Mouse (Mus musculus) layer of hippocampus, adult 9-10 months (tissue): ENCODE measurements at regions not wholly inside any gene's neighbourhood (a gene's known extent, or its start where the extent isn't known, plus 50 kb on each side); places are given as distances from the start of the nearest gene placed in this dataset.
"Not testable (repeated sequence)": the region's sequence is repeated elsewhere in the genome, so short reads cannot be mapped to it uniquely, and the experiment has no call there.

Experiments used
- DNase-seq: peaks from one replicate; pipeline ENCODE4 v3.0.0; 2022; ENCODE audit warnings: low spot score

DNA sequence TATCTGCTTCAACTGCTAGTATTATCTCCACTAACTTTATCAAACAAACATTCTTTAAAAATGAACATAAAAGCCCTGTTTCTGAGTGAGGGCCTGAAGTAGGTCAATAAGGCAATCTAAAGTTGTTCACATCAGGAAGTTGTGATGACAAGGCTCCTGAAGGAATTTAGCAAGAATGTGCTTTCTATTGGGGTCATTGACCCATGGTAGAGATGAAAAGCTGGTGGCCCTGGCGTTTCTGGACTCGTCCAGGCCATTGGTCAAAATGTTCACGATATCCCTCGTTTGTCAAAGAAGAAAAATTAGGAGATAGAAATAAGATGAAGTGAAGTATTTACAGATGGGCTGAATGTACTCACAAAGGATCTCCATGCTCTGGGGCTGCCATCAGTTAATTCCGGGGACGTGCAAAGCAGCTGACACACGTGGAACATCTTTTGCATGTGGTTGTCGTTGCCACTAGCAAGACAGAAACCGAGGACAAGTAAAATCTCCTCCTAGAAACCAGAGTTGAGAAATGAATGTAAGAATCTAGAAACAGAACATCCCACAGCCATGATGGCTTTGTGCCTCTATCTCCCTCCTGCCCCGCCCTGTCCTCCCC, 134.1 kb downstream of the Snx18 start:
- no peak for DNase-seq

GRCm38 (mm10) chr13:113482911-113483310, 135.5 kb downstream of the Snx18 start:
- DNase-seq, result no peak

- DNase-seq, result no peak
Observed at GRCm38 (mm10) chr13:113477901-113478510, 140.4 kb downstream of the Snx18 start.

- no peak for DNase-seq
Observed at GRCm38 (mm10) chr13:113470822-113471557, 147.4 kb downstream of the Snx18 start.

DNA sequence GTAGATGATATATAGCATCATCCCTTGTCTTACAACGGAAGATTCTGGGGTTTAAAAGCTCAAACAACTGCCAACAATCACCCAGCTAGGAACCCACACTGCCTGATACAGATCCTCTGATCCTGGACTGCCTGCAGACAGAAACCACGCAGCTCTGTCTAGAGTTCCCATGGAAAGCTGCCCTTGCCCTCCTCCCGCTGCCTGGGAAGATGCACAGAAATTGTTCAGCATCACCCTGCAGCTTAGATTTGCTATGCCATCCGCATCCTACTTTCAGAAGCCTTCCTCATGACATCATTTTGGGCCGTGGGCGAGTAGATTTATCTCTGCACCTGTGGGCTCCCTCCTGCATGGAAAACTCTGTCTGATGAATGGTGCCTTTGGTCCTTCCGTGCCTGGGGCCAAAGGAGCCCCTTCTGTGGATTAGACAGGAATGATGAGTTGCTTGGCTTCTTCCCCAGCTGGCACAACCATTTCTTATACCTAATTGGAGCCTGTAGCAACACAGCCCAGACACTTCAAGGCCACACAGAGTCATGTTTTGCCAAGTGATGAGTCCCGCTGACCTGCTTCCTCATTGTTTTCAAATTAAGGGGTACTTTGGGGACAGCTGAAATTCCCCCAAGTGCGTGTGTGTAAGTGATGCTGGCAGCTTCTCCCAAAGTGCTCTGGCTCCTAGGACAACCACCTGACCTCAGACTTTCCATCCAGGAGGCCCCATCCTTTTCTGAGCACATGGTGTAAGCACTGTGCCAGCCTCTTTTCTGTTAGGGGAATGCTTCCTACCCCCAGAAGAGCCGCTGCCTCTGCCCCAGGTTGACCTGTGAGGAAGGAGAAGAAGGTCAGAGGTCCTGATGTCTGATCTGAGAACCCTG, 153.9 kb downstream of the Snx18 start:
- no peak for DNase-seq

DNA sequence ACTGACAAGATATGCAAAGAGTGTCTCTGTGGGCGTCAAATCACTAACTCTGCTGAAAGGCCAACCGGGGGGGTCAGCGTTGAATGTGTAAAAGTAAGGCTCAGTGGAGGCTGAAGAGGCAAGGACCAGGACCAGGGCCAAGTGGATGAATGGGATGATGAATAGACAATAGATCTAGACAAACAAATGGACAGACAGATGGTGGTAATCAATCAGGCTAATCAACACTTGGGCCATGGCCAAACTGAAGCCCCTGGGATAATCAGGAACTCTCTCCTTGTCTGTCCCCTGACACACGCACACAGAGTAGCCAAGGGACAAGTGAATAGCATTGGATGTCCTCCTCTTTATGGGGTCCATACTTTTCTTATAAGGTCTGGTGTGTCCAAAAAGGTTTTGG, 154.9 kb downstream of the Snx18 start:
- DNase-seq, result no peak

DNA sequence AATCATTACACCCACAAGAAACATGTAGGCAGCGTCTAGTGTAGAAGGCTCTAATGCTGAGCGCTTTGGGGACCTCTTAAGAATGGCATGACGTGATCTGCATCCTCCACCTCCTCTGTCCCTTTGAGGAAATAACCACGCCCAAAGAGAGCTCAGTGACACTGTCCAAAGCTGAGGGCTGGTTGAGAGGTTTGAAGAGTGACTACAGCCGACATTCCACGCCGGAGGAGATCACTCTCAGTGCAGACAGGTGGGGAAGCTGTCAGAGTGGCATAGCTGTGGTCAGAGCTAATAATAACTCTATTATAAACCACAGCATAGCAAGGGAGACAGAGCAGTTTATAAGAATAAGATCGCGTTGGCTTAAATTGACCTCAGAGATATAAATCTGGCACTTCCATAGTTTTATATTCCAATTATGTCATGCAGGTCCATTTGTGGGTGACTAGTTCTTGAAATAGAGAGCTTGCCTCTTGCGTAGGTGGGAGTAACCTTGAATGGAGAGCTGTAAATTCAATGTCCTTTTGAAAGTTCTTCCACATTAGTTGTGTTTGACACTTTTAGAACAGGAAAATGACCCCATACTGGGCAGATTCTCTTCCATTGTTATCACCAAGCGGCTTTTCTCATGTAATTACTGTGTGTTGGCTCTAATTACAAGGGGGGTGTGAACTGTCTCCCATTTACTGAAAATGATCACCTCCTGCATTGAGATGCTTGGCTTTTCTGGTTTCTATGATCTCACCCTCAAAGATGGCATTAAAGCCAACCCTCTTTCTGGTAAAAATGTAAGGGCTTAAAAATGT, 161.7 kb downstream of the BC067074 start:
- DNase-seq, result no peak

DNA sequence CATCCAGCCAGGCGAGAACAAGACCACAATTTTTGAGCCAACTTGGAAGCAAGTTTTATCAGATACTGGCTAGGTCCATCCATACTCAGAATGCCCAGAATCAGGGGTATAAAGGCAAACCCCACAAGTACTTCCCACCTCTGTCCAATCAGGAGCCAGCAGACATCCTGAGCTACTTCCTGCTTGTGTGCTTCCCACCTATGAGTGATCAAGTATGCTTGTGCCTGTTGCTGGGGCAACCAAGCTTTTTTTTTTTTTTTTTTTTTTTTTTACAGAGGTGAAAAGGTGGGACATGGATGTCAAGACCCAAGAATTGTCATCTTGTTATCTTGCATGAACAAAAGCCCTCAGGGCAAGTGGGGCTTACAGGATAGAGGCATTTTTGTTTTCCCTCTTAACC, 155.4 kb downstream of the BC067074 start:
- no peak for DNase-seq

DNA sequence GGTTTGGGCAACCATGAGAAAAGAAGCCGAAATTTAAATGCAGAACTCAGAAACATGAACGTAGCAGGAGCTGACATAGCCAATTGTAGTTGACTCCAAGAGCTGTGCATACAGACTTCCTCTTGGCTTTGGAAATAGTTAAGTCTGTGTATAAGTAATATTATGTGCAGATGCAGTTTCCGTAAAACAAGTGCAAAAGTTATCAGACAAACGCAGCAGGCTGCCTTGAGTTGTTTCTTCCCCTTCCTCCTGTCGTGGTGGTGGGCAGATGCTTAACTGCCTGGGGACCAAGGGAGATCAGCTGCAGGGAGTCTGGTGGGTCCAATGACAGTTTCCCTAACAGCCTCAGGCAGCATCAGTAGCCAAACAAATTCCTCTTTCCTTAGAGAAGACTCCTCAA, 153.3 kb downstream of the BC067074 start:
- no peak for DNase-seq

DNA sequence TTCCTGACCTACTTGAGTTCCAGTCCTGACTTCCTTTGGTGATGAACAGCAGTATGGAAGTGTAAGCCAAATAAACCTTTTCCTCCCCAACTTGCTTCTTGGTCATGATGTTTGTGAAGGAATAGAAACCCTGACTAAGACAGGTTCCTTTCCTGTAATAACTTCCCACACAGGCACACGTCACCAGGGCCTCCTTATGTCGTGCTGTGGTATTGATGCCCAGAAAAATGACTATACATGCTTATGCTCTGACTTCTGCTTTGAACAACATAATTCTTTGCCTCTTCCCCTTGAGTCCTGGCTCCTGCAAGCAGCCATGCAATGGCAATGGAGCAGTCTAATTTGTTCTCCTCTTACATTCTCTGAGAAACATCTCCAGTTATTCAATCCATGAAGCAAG, 151.5 kb downstream of the BC067074 start:
- DNase-seq, result not testable (repeated sequence)

DNA sequence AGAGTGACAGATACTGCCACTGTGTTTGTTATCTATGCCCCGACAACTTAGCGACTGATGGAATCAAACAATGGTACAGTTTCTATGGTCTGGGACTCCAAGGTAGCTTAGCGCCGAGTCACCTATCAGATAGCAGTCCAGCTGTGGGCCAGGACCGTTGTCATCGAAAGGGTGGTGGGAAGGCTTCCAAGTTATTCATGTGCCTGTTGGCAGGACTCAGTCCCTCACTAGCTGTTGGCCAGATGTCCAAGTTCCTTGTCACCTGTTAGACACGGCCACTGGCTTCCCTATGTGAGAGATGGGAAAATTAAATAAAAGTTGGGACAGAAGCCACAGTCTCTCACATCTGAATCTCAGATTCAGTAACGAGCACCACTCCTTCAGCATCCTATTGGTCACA, 150.1 kb downstream of the BC067074 start:
- no peak for DNase-seq

DNA sequence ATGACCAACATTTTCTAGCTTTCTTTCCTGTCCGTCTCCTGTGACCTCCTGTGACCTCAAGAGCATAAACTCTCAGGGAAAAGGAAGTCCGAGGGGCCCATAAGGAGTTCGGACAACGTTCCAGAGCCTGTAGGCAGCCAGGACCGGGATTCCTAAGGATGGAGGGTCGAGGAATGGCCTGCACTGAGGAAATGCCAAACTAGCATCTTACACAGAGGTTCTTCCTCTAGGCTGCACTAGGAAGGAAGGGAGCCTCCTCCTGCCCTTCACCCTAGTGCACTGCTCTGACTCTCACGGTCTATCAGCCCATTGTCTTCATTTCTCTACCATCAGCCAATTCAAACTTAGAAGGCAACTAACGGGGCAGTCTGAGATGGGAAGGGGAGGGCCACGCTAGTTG, 149.2 kb downstream of the BC067074 start:
- no peak for DNase-seq

DNA sequence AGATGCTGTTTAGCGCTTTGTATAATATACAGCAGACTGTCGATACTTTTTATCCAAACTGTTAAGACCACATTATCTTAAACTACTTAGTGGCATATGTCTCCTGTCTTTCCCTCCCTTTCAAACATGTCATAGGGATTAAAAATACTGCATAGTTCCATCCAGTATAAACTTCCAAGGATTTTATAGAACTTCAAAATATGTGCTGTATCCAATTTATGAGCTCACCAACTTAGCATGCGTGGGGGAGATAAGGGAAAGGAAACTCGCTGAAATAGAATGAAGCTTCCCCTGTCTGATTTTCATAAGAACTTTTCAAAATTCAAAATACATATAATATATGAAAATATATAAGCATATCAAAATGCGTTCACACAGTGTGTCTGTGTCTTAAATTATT, 147.2 kb downstream of the BC067074 start:
- DNase-seq, result no peak

GRCm38 (mm10) chr13:113439516-113439915, 146.6 kb downstream of the BC067074 start:
- DNase-seq, result no peak

- no peak for DNase-seq
Observed at GRCm38 (mm10) chr13:113438872-113439271, 145.9 kb downstream of the BC067074 start.

DNA sequence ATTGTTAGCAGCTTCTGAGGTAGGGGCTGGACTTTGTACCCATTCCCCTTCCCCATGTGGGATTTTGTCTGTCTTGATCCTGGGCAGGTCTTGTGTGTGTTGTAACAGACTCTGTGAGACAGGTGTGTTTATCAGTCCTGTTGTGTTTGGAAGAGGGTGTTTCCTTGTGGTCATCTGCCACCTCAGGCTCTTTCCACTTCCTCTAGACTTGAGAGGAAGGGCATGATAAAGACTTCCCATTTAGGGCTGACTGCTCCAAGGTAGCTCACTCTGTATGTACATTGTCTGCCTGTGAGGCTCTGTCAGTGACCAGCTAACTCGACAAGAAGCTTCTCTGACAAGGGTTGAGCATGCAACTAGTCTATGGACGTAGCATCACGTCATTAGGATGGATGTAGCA, 143.3 kb downstream of the BC067074 start:
- DNase-seq, result no peak

DNA sequence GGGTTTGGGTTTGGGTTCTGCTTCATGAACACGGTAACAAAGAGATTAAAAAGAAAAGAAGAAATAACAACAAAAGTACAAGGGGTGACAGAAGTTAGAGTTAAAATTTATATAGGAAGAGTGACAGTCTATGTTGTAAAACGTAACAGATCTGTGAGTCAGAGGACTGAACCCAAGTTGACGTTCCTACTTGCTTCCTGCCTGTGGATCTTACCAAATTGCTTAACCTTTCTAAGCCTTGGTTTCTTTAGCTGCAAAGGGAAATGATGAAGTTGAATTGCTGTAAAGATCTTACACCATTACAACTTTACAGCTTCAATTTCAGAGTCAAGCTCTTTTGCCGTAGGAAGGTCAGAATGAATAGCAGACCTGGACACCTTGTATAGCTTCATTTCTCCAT, 142.2 kb downstream of the BC067074 start:
- DNase-seq, result no peak

DNA sequence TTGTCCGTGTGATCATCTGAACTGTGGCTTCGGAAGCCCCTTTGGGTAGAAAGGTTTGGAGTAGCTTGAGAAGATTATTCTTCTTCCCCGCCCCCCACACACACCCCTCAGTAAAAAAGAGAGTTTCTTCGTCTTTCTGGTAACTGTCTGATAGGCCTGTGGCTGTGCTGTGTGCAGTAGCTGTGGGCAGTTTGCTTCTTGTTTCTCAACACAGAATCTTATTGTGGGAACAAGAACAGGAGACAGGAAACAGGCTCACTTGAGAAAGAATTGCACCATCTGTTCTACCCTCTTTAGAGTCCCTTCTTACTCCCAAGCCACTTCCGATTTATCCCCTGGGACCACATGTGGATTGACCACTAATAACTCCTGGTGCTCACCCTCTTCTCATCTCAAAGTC, 140.5 kb downstream of the BC067074 start:
- DNase-seq, result no peak

- DNase-seq, result no peak
Observed at GRCm38 (mm10) chr13:113429615-113430014, 136.7 kb downstream of the BC067074 start.
